Mouse (Mus musculus): ENCODE results near the gene Usp2.

Gene Usp2

GRCm38 (mm10) chr9:44046426-44046825, 20.4 kb upstream of the Usp2 start:
- DNase-seq (ENCODE audit: low read depth, low spot score) = no peak

- no peak for DNase-seq (ENCODE audit: low read depth, low spot score)
Observed at GRCm38 (mm10) chr9:44047071-44047470, 19.8 kb upstream of the Usp2 start.

- no peak for DNase-seq (ENCODE audit: low read depth, low spot score)
Observed at GRCm38 (mm10) chr9:44047571-44048490, 19.0 kb upstream of the Usp2 start.

DNA sequence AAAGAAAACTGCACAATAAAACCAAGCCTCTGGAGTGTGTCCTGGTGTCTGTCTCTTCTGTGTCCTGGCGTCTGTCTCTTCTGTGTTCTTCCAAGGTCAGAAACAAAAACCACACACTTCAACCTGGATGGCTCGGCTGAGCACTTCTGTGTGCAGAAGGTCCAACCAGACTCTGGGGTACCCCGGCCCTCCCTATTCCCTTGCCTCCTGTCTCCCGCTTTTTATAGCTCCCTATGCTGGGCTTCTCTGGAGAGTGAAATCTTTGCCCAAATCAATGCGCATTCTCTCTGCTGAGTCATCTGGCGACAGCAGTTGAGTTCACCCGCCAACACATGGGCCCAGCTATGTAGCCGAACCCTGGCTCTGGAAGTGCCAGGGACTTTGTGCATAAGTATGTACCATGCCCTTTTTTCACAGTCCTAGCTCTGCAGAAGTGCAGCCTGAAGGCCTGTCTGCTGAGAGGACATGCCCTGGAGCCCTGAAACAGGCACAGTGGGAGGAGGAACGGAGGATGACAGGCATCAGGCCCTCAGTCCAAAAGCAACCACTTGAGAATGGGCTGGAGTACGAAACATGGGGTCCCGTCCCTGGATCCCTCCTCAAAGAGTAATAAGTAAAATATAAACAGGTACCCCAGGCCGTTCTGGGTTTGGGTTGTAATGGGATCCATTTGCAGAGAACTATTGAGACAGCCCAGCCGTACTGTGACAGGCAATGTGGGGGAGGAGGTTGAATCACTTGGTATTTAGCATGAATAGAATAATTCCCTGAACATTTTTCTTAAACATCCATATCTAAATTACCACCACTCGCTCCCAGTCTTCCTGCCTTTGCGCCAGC, 18.1 kb upstream of the Usp2 start:
- DNase-seq (ENCODE audit: low read depth, low spot score) = no peak

DNA sequence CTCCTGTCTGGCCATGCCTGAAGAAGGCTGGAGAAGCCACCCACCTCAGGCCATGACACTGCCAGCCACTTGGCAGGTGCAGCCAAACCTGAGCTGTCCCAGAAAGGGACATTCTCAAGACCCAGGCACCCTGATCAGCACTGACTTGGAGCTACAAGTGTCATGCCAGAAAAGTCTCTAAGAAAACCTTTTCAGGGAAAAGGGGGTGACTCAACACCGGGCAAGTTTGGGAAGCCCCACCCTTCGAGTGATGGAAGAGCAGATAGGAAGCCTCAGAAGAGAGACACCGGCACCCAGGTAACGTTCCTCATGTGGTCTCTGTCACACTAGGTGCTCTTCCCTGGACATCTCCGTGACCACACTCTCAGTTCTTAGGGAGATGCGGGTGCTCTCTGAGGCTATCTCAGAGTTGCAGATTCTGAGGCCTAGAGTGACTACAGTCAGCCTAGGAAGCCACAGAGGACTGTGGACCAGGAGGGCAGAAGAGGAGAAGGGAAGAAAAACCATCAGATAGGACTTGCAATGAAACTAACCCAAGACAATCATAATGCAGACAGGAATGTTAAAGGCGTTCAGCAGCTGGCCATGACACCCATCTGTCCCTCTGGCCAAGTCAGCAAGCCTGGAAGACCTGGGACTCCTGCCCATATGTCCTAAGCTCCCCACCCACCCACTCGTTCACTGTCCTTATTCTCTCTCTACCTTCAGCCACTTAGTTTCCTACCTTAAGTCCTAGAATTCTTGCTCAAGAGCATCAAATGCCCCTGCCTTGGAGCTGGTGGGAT, 17.2 kb upstream of the Usp2 start:
- DNase-seq (ENCODE audit: low read depth, low spot score) = no peak

DNA sequence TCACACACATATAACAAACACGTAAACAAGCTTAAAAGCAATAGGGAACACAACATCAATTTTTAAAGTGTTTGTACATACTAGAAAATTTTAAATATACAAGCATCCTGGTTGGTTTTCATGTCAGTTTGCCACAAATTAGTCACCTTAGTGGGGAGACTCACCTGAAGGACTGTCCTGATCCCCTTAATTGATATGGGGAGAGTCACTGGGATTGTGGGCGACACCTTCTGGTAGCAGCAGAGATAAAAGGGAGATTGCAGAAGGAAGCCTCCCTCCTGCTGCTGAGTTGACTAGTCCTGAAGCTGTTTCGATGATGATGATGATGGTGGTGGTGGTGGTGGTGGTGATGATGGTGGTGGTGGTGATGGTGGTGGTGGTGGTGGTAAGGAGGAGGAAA, 14.0 kb upstream of the Usp2 start:
- no peak for DNase-seq (ENCODE audit: low read depth, low spot score)

DNA sequence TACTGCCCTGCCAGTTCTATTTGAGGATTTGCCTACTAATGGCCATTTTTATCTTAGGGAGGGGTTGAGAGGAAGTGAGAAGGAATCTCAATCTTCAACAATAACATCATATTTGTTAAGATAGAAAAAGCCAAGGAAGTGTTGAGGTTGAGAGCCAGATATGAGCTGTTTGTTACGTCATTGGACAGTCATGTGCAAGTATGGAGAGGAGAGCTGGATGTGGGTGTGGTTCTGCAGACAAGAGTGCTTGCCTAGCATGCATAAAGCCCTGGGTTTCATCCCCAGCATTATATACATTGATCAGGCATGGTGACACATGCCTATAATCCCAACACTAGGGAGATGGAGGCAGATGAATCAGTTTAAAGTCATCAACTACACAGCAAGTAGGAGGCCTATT, 12.9 kb upstream of the Usp2 start:
- no peak for DNase-seq (ENCODE audit: low read depth, low spot score)

- no peak for DNase-seq (ENCODE audit: low read depth, low spot score)
Observed at GRCm38 (mm10) chr9:44058606-44059005, 8.2 kb upstream of the Usp2 start.

GRCm38 (mm10) chr9:44065177-44065576, 1.6 kb upstream of the Usp2 start:
- no peak for DNase-seq (ENCODE audit: low read depth, low spot score)

- no peak for DNase-seq (ENCODE audit: low read depth, low spot score)
Observed at GRCm38 (mm10) chr9:44067241-44067959, 579 bp downstream of the Usp2 start.

DNA sequence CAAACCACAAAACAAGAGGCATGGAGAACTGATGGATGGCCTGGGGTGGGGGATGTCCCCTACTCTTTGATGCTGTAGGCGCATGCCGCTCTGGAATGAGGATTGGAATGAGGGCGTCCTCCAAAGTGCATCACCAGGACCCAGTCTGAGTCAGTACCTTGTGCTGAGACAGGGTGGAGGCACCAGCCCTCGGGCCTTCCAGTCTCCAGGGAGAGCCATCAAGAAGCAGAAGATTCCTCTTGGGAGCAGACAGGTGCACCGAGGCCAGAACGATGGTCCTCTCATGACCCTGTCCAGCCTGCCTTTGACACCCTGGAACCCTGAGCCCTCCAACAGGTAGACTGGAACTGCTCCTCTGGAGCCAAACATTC, 1.1 kb downstream of the Usp2 start:
- no peak for DNase-seq (ENCODE audit: low read depth, low spot score)

GRCm38 (mm10) chr9:44069252-44069651, 2.4 kb downstream of the Usp2 start:
- DNase-seq (ENCODE audit: low read depth, low spot score) = no peak

- DNase-seq (ENCODE audit: low read depth, low spot score) = no peak
Observed at GRCm38 (mm10) chr9:44070113-44070843, 3.5 kb downstream of the Usp2 start.

DNA sequence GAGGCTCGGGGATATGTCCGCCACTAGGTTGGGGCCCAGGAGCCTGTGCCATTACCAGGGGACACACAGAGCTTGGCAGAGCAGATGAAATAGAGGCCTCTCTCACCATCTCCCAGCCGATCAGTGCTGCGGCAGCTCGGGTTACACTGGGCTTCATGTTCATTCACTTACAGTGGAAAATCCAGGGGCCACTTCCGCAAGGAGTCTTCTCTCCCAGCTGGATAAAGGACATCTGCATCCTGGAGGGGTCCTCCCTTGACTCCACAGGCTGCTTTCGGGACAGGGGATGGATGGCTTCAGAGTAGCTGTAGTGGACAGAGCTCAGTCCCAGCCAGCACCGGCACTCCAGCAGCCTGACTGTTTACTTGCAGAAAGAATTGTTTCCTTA, 4.0 kb downstream of the Usp2 start:
- no peak for DNase-seq (ENCODE audit: low read depth, low spot score)

- no peak for DNase-seq (ENCODE audit: low read depth, low spot score)
Observed at GRCm38 (mm10) chr9:44071914-44072598, 5.2 kb downstream of the Usp2 start.

DNA sequence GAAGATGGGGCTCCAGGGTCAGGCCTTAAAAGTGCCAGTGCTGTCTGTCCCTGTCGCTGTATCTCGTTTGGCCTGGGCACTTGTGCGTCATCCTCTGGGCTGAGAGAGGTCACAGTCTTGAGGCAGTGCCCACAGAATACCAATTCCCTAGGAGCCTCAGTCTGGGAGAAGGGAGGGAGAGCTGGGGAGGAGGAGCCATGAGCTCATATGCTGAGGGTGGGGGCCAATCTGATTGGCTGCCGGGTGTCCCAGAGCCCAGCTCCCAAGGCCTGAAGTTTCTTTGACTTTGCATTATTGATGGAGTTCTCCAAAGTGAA, 5.7 kb downstream of the Usp2 start:
- no peak for DNase-seq (ENCODE audit: low read depth, low spot score)

DNA sequence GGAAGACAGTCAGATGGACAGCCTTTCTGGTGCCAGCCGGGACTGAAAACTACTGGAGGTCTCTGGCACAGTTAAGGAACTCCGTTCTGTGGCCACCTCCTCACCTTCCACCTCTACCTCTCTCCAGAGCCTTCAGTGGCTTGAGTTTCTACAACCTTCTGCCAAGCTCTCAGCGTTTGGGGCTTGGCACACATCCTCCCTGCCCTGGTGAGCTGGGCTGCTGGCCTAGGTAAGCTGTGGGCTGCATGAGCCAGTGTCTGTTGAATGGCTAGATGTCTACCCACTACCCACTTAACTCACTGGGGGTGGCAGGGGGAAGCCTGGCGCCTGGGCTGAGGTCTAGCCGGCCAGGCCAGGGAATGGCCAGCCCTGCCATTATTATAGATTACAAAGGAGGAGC, 6.3 kb downstream of the Usp2 start:
- DNase-seq (ENCODE audit: low read depth, low spot score) = no peak

- no peak for DNase-seq (ENCODE audit: low read depth, low spot score)
Observed at GRCm38 (mm10) chr9:44074395-44075275, 7.8 kb downstream of the Usp2 start.

GRCm38 (mm10) chr9:44075276-44075995, 8.6 kb downstream of the Usp2 start:
- DNase-seq (ENCODE audit: low read depth, low spot score) = no peak

All from WW6 (cell line).